Mouse (Mus musculus): ENCODE measurements around the gene Ank. TPM values are rescaled to one million over a fixed set of nuclear protein-coding genes. Genes with fewer than 3 reads are reported as not detected.

The Ank gene
- polyA plus RNA-seq, 1 experiment from 2014 or later: 5.4 TPM

DNA sequence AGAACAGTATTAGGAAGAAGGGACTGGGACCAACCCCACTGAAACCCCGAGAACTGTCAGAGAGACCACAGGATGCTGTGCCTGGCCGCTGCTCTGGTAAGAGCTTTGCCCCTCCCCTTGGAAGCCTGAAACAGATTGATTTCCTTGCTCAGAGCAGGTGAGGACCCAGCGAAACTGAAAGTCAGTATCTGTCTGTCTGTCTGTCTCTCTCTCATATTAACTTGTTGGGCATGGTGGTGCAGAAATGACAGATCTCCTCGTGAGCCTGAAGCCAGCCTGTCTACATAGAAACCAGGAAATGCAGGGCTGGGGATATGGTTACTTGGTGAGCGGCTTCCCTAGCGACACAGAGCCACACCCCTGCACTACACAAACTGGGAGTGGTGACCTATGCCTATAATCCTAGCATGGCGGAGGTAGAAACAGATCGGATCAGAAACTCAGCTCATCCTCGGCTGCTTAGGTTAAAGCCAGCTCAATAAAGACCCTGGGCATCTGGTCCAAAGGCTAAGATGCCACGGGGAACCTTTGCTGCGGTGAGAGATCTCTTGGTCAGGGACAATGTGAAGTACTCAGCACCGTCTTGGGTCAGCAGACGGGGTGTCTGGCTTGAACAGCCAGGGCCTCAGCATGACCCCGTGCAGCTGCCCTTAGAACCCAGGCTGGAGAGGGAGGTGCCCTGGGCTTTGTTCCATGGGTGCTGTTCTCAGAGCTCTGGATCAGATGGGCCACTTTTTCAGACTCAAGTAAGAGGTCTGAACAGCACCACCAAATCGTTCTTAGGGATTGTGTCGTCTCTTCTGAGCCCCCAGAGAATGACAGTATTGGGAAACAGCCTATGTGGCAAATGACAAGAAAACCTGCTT lies 111.7 kb downstream of the Ank start:
- no peak overlapping the region for H3K9ac ChIP-seq (replicated peaks)
- H3K27ac ChIP-seq: no peak overlapping the region
- no peaks in the 10 kb centered on the region for H3K9me3 ChIP-seq
- no peaks in the 10 kb centered on the region for H3K4me1 ChIP-seq (replicated peaks)
- ATAC-seq (ENCODE audit: insufficient number of reproducible peaks, insufficient read depth, low FRiP score, low TSS enrichment, low read depth): no peak
- no peaks in the 10 kb centered on the region for H3K27me3 ChIP-seq
- H3K4me3 ChIP-seq (replicated peaks): no peak overlapping the region
- no peak overlapping the region for H3K4me2 ChIP-seq
- H3K36me3 ChIP-seq: no peaks in the 10 kb centered on the region
- WGBS: 83% methylated on average over 16 of the region's 16 CpGs

DNA sequence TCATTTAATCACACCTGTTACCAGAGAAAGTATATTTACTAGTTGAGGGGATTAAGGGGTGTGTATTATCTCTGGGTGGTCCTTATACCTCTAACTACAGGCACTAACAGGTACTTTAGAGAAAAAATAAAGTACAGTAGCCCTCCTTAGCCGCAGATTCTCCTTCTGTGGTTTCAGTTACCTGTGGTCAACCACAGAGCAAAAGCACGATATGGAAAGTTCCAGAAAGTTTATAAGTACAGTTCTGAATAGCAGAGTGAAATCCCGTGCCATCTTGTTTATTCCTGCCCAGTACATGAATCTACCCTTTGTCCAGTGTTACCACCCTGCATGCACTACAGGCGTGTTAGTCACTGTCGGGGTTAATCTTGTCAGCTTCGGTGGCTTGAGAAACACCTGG lies 112.4 kb downstream of the Ank start:
- Histone ChIP-seq H3K4me1 (replicated peaks) (no peaks in the 10 kb centered on the region), H3K9me3 (no peaks in the 10 kb centered on the region), H3K27me3 (no peaks in the 10 kb centered on the region), H3K9ac (replicated peaks) (no peak overlapping the region), H3K27ac (no peak overlapping the region), H3K4me3 (replicated peaks) (no peak overlapping the region), H3K4me2 (no peak overlapping the region), H3K36me3 (no peaks in the 10 kb centered on the region)
- ATAC-seq (ENCODE audit: insufficient number of reproducible peaks, insufficient read depth, low FRiP score, low TSS enrichment, low read depth): no peak
- WGBS: 89% methylated on average over 6 of the region's 6 CpGs

DNA sequence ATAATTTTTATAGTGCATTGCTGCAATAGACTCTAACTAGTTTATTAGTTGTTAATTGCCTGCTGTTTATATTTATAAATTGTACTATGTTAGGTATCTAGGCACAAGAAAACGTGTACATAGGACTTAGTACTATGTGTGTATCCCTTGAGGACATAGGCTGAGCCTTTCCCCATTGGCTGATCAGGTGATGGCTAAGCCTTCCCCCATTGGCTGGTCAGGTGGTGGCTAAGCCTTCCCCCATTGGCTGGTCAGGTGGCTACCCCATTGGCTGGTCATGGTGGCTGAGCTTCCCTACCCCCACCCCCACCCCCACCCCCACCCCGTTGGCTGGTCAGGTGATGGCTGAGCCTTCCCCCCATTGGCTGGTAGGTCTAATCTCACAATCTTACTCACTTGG lies 113.4 kb downstream of the Ank start:
- ATAC-seq (ENCODE audit: insufficient number of reproducible peaks, insufficient read depth, low FRiP score, low TSS enrichment, low read depth): no peak
- H3K27me3 ChIP-seq: no peaks in the 10 kb centered on the region
- no peaks in the 10 kb centered on the region for H3K4me1 ChIP-seq (replicated peaks)
- 81% methylated on average over 2 of the region's 2 CpGs for WGBS
- H3K27ac ChIP-seq: no peak overlapping the region
- H3K4me3 ChIP-seq (replicated peaks): no peak overlapping the region
- H3K4me2 ChIP-seq: no peak overlapping the region
- H3K9me3 ChIP-seq: no peaks in the 10 kb centered on the region
- no peak overlapping the region for H3K9ac ChIP-seq (replicated peaks)
- H3K36me3 ChIP-seq: no peaks in the 10 kb centered on the region

DNA sequence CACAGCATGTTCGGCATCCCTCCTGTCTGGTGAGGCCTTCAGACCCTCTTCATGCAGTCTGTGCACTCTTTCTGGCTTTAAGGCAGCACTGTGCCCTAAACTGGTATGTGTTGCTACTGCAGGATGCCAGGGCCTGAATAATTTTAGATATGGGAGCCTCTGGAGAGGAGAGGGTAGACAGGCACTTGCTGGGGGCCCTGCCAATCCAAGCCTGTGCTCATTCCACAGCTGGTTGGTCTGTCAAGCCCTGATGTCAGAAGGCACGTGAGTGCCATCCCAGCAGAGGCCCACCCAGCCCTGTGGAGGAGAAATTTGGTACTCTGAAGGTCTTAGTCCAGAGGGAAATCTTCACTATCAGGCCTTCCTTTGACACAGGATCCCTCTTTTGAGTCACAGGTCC lies 114.3 kb downstream of the Ank start:
- no peaks in the 10 kb centered on the region for H3K9me3 ChIP-seq
- no peak overlapping the region for H3K4me2 ChIP-seq
- no peak overlapping the region for H3K4me3 ChIP-seq (replicated peaks)
- H3K9ac ChIP-seq (replicated peaks): no peak overlapping the region
- H3K27ac ChIP-seq: no peak overlapping the region
- no peak for ATAC-seq (ENCODE audit: insufficient number of reproducible peaks, insufficient read depth, low FRiP score, low TSS enrichment, low read depth)
- no peaks in the 10 kb centered on the region for H3K4me1 ChIP-seq (replicated peaks)
- H3K36me3 ChIP-seq: no peaks in the 10 kb centered on the region
- no peaks in the 10 kb centered on the region for H3K27me3 ChIP-seq
- WGBS: 92% methylated on average over 2 of the region's 2 CpGs

DNA sequence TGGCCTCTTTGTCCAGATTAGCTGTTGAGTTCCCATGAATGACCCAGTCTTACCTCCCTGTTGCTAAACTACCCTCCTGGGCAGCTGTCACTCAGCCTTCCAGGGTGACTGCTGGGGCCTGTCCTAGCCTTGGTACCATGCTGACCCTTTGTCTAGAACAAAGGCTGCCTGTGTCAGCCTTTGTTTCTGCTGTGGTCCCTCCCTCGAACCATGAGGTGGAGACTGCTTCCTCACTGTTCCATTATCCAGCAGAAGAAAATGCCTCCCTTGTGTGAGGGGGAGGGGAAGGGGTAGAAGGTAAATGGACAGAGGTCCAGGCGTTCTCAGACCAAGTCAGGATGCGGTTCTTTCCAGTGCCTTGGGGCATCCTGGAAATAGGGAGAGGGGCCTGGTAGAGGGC lies 115.2 kb downstream of the Ank start:
- Histone ChIP-seq H3K4me3 (replicated peaks) (no peak overlapping the region), H3K9me3 (no peaks in the 10 kb centered on the region), H3K4me1 (replicated peaks) (no peaks in the 10 kb centered on the region), H3K9ac (replicated peaks) (no peak overlapping the region), H3K4me2 (no peak overlapping the region), H3K36me3 (no peaks in the 10 kb centered on the region), H3K27me3 (no peaks in the 10 kb centered on the region), H3K27ac (no peak overlapping the region)
- 66% methylated on average over 3 of the region's 3 CpGs for WGBS
- ATAC-seq (ENCODE audit: insufficient number of reproducible peaks, insufficient read depth, low FRiP score, low TSS enrichment, low read depth): no peak

DNA sequence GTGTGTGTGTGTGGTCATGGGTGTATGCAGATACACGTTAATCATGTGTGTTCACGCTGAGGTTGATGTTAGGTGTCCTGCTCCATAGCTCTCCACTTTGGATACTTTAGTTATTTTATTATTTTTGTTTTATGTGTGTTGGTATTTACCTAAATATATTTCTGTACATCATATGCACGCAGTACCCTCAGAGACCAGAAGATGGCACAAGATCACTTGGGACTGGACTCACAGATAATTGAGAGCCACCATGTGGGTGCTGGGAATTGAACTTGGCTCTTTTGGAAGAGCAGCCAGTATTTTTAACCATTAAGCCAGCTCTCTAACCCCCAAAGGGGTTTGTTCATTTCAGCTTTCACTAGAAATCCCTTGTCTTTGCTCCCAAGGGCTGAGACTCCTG lies 116.0 kb downstream of the Ank start:
- no peak overlapping the region for H3K4me2 ChIP-seq
- H3K4me3 ChIP-seq (replicated peaks): no peak overlapping the region
- H3K36me3 ChIP-seq: no peaks in the 10 kb centered on the region; the same call in 1 of the 2 replicates
- no peak for ATAC-seq (ENCODE audit: insufficient number of reproducible peaks, insufficient read depth, low FRiP score, low TSS enrichment, low read depth)
- H3K4me1 ChIP-seq (replicated peaks): no peaks in the 10 kb centered on the region
- no peaks in the 10 kb centered on the region for H3K9me3 ChIP-seq
- no peak overlapping the region for H3K27ac ChIP-seq
- 97% methylated on average over 3 of the region's 3 CpGs for WGBS
- no peak overlapping the region for H3K9ac ChIP-seq (replicated peaks)
- H3K27me3 ChIP-seq: no peaks in the 10 kb centered on the region

DNA sequence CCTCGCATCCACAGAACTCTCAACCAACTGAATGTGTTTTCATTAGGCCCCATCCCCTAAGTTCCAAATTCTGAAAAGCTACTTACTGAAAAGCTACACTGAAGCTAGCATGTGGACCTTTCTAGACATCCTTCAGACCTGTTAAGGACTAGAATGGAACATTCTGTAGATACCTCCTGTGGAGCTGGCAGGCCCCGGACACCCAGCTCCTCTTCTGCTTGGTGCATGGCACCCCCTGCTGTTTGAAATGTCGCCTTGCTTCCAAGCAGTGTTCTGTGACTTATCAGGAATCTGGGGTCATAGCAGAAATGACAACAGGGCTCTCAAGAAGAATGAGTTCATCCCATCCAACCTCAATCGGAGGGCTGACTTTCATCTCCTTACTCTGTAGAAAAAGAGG lies 116.6 kb downstream of the Ank start:
- H3K27ac ChIP-seq: no peak overlapping the region
- H3K4me2 ChIP-seq: no peak overlapping the region
- ATAC-seq (ENCODE audit: insufficient number of reproducible peaks, insufficient read depth, low FRiP score, low TSS enrichment, low read depth): no peak
- no peaks in the 10 kb centered on the region for H3K27me3 ChIP-seq
- H3K4me1 ChIP-seq (replicated peaks): no peaks in the 10 kb centered on the region
- 72% methylated on average over 4 of the region's 4 CpGs for WGBS
- H3K9me3 ChIP-seq: no peaks in the 10 kb centered on the region
- no peaks in the 10 kb centered on the region; the same call in 1 of the 2 replicates for H3K36me3 ChIP-seq
- no peak overlapping the region for H3K9ac ChIP-seq (replicated peaks)
- H3K4me3 ChIP-seq (replicated peaks): no peak overlapping the region

DNA sequence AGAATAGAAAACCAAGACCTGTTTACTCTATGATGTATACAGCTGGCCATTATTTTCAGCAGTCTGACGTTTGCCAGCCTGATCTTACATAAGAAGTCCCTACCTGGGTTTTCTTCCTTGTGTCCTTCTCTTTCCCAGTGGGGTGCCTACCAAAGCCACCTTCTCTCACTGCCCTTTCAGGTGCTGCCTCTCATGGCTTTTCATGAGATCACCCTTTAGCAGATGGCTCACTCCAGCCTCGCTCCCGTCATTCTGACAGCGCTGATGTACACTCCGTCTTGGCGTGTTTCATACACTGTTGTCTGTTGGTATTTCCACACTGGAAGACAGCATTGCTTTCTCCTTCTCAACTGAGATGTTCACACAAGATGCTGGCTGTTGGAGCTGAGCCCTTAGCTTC lies 117.1 kb downstream of the Ank start:
- Histone ChIP-seq H3K27me3 (no peaks in the 10 kb centered on the region), H3K4me2 (no peak overlapping the region), H3K4me1 (replicated peaks) (no peaks in the 10 kb centered on the region), H3K9me3 (no peaks in the 10 kb centered on the region), H3K4me3 (replicated peaks) (no peak overlapping the region), H3K36me3 (no peaks in the 10 kb centered on the region; the same call in 1 of the 2 replicates), H3K27ac (no peak overlapping the region), H3K9ac (replicated peaks) (no peak overlapping the region)
- ATAC-seq (ENCODE audit: insufficient number of reproducible peaks, insufficient read depth, low FRiP score, low TSS enrichment, low read depth): no peak
- WGBS: 90% methylated on average over 6 of the region's 6 CpGs

DNA sequence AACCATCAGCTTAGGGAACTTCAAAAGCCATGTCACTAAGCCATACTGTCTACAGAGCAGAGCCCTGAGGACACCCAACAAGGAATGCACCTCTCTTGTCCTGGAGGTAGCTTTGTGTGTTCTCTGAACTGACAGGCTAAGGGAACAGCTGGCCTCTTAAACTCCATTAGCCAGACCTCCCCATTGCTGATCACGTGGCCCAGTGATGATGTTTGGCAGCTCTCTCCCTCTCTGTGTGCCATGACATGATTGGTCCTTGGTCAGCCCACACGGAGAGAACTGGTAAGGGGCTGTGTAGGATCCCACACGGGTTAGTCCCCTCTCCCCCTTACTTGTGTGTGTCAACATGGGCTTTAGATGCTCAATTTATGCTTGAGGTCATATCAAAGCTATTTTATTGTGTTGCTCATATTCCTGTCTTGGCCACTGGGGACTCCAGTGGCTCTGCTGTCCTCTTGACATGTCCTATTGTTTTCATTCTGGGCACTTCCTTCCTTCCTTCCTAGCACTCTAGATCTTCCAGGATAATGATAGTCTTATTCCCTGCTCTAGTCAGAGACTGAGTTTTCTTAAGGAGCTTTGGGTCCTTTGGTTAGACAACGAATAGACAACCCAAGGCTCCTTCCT lies 119.1 kb downstream of the Ank start:
- Histone ChIP-seq H3K36me3 (peaks cover 11% of the 10 kb centered on the region), H3K9me3 (no peaks in the 10 kb centered on the region), H3K27ac (no peak overlapping the region), H3K4me2 (no peak overlapping the region), H3K4me1 (replicated peaks) (no peaks in the 10 kb centered on the region), H3K27me3 (no peaks in the 10 kb centered on the region), H3K9ac (replicated peaks) (no peak overlapping the region), H3K4me3 (replicated peaks) (no peak overlapping the region)
- ATAC-seq (ENCODE audit: insufficient number of reproducible peaks, insufficient read depth, low FRiP score, low TSS enrichment, low read depth): no peak
- 78% methylated on average over 4 of the region's 4 CpGs for WGBS

DNA sequence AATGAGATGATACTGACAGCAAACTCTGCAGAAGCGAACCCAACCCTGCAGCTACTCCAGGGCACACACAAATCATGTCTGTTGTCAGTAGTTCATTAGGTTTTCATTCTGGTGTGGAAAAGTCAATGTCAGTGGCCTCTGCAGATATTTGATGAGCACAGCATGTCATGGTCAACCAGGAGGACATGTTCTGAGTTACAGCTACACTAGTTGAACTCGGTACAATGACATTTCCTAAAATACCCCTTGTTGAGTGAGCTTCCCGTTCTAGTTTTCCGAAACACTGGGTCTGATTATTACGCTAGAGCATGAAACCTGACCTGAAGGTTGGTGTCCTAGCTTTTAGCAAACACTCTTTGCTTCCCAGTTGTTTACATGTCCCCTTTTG lies 119.6 kb downstream of the Ank start:
- no peak overlapping the region for H3K9ac ChIP-seq (replicated peaks)
- H3K27ac ChIP-seq: no peak overlapping the region
- H3K27me3 ChIP-seq: no peaks in the 10 kb centered on the region
- H3K36me3 ChIP-seq: peaks cover 16% of the 10 kb centered on the region
- no peaks in the 10 kb centered on the region for H3K4me1 ChIP-seq (replicated peaks)
- H3K4me2 ChIP-seq: no peak overlapping the region
- no peak for ATAC-seq (ENCODE audit: insufficient number of reproducible peaks, insufficient read depth, low FRiP score, low TSS enrichment, low read depth)
- H3K9me3 ChIP-seq: no peaks in the 10 kb centered on the region
- WGBS: 94% methylated on average over 5 of the region's 5 CpGs
- H3K4me3 ChIP-seq (replicated peaks): no peak overlapping the region

DNA sequence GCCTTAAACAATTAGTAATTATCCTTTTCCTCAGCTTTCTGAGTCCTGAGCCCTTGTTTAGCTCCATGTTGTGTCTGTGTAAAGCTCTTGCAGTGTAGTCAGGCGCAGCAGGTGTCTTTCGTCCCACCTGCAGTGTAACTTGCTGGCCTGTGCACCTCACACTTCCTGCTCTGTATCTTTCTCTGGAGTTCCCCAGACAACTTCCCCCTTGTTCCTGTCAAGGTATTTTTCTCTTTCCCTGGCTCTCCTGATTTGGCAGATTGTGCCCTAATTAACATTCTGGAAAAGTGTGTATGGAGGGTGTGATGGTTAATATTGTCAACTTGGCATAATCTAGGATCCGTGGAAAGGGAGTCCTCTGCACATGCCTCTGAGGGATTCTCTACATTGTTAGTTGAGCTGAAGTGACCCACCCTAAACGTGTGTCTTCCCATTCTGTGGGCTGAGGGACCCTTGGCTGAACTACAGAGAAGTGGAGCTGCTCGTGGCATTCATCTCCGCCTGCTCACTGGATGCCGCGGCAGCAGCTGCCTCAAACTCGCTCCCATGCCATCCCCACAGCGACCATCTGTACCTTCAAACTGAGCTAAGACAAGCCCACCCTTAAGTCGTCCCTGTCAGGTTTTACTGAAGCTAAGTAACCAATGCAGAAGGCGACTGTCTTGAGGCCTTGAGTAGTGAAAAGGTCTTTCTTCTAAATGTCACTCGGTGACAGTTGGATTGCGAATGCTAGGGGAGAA lies 121.8 kb downstream of the Ank start:
- no peak overlapping the region for H3K4me3 ChIP-seq (replicated peaks)
- no peak overlapping the region for H3K4me2 ChIP-seq
- peaks cover 27% of the 10 kb centered on the region for H3K36me3 ChIP-seq
- no peaks in the 10 kb centered on the region for H3K9me3 ChIP-seq
- H3K27me3 ChIP-seq: no peaks in the 10 kb centered on the region
- 87% methylated on average over 14 of the region's 14 CpGs for WGBS
- H3K9ac ChIP-seq (replicated peaks): no peak overlapping the region
- no peak overlapping the region for H3K27ac ChIP-seq
- no peaks in the 10 kb centered on the region for H3K4me1 ChIP-seq (replicated peaks)
- ATAC-seq (ENCODE audit: insufficient number of reproducible peaks, insufficient read depth, low FRiP score, low TSS enrichment, low read depth): no peak

All from limb, embryonic 12.5 days (tissue).